Mouse (Mus musculus) stomach, postnatal 0 days (tissue): Measurements from ENCODE around the gene Adora3.

Experiments used
- CTCF ChIP-seq: IDR thresholded peaks from 2 replicates; pipeline ENCODE4 v1.5.1; 2016; ENCODE audit warnings: antibody characterized with exemption, low read depth, mild to moderate bottlenecking, moderate library complexity
- EP300 ChIP-seq: optimal IDR thresholded peaks from 2 replicates; pipeline ENCODE3; 2016; ENCODE audit warnings: antibody characterized with exemption

DNA sequence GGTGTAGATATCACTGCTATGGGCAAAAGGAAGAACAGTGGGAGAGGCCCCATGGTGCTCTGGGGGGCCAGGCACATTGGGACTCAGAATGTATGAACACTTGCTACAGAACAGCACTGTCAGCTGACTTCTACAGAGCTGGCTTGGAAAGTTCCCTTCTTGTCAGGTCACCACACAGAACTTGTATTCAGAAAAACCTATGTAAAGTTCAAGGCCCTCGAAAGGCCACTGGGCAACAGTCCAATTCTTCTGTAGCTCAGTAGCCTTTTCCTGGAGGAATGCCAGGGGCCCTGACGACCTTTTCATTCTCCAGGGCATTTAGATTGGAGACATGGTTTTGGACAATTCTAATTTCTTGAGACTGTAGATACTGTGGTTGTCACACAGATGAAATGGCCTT lies 2.5 kb upstream of the Adora3 start:
- TF ChIP-seq EP300 (no peak), CTCF (no peak)
